Mouse (Mus musculus): ENCODE results near the gene Grik4. TPM values are rescaled to one million over a fixed set of nuclear protein-coding genes. Genes with fewer than 3 reads are reported as not detected.

Grik4 gene
- polyA plus RNA-seq, 1 experiment: not detected

DNA sequence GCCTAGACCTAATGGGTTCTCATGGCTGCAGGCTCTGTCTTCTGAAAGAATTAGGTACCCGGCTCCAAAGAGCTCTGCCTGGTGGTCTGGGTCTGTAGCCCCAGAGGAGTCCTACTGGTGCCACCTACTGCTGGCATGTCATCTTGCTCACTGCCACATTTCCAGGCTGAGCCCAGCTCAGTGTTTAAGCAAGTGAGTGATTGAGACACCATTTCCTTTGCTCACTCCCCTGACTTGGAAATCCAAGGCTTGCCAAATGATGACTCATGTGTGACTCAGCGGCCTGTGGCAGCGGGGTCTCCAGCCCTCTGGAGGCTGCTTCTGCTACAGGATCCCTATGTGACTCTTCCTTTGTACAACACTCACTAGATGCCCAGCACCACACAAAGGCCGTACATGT lies 72.6 kb downstream of the Grik4 start:
- H3K4me3 ChIP-seq (ENCODE audit: insufficient read depth, low read depth, low read length): no peak overlapping the region
- no peak for TF ChIP-seq CTCF (IDR thresholded peaks at IDR 0.05; ENCODE audit: insufficient read depth, low read depth, low read length)
- no peak for TF ChIP-seq POLR2A (IDR thresholded peaks at IDR 0.05; ENCODE audit: insufficient read depth, low read depth, low read length)
- 52% methylated on average over 4 of the region's 4 CpGs for whole genome bisulfite sequencing
- no peak overlapping the region for H3K27ac ChIP-seq (ENCODE audit: insufficient read depth, low read depth, low read length)
- H3K4me1 ChIP-seq (ENCODE audit: control insufficient read depth, insufficient read depth, low read length): peaks cover 11% of the 10 kb centered on the region

DNA sequence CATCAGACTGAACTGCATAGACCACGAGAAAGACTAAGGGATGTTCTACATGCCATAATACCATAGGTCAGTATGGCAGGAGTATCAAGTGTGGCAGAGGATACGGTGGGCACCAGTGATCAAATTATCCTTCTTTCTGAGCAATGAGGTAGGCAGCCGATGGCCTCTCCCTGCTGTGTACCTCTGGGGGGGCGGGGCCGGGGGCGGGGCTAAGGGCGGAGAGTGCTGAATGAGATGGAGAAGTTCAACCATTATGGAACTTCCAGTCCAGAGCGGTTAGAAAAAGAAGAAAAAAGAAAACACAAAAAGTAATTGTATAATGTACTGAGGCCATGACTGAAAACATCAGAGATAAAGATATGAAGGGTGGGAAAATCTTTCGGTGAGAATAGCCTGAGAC lies 74.0 kb downstream of the Grik4 start:
- no peak overlapping the region for H3K27ac ChIP-seq (ENCODE audit: insufficient read depth, low read depth, low read length)
- TF ChIP-seq CTCF (IDR thresholded peaks at IDR 0.05; ENCODE audit: insufficient read depth, low read depth, low read length) (no peak), POLR2A (IDR thresholded peaks at IDR 0.05; ENCODE audit: insufficient read depth, low read depth, low read length) (no peak)
- WGBS: 60% methylated on average over 9 of the region's 9 CpGs
- no peak overlapping the region for H3K4me3 ChIP-seq (ENCODE audit: insufficient read depth, low read depth, low read length)
- peaks cover 14% of the 10 kb centered on the region for H3K4me1 ChIP-seq (ENCODE audit: control insufficient read depth, insufficient read depth, low read length)

DNA sequence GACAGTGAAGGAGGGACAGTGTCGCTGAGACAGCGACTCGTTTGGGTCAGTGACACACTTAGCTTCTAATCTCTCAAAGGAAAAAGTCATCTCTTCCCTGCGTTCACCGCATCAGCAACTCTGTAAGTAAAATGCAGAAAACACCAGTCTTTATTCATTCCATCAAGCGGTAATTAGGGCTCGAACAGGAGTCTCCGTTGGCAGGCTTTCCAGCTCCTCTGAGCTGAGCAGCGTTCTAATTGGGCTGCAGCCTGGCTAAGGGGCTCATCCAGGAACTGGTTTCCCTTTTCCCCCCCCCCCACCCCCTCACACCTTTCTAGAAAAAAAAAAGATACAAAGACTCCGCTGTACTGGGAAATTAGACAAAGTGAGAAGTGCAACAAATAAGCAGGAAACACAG lies 75.8 kb downstream of the Grik4 start:
- Histone ChIP-seq H3K4me1 (ENCODE audit: control insufficient read depth, insufficient read depth, low read length) (peaks cover 16% of the 10 kb centered on the region), H3K27ac (ENCODE audit: insufficient read depth, low read depth, low read length) (no peak overlapping the region), H3K4me3 (ENCODE audit: insufficient read depth, low read depth, low read length) (no peak overlapping the region)
- WGBS: 22% methylated on average over 10 of the region's 10 CpGs
- TF ChIP-seq POLR2A (IDR thresholded peaks at IDR 0.05; ENCODE audit: insufficient read depth, low read depth, low read length): no peak
- no peak for TF ChIP-seq CTCF (IDR thresholded peaks at IDR 0.05; ENCODE audit: insufficient read depth, low read depth, low read length)

- Histone ChIP-seq H3K4me3 (ENCODE audit: insufficient read depth, low read depth, low read length) (no peak overlapping the region), H3K4me1 (ENCODE audit: control insufficient read depth, insufficient read depth, low read length) (peaks cover 14% of the 10 kb centered on the region), H3K27ac (ENCODE audit: insufficient read depth, low read depth, low read length) (no peak overlapping the region)
- no peak for TF ChIP-seq CTCF (IDR thresholded peaks at IDR 0.05; ENCODE audit: insufficient read depth, low read depth, low read length)
- no peak for TF ChIP-seq POLR2A (IDR thresholded peaks at IDR 0.05; ENCODE audit: insufficient read depth, low read depth, low read length)
- 97% methylated on average over 4 of the region's 4 CpGs for WGBS
Observed at GRCm38 (mm10) chr9:42866650-42867049, 77.6 kb downstream of the Grik4 start.

DNA sequence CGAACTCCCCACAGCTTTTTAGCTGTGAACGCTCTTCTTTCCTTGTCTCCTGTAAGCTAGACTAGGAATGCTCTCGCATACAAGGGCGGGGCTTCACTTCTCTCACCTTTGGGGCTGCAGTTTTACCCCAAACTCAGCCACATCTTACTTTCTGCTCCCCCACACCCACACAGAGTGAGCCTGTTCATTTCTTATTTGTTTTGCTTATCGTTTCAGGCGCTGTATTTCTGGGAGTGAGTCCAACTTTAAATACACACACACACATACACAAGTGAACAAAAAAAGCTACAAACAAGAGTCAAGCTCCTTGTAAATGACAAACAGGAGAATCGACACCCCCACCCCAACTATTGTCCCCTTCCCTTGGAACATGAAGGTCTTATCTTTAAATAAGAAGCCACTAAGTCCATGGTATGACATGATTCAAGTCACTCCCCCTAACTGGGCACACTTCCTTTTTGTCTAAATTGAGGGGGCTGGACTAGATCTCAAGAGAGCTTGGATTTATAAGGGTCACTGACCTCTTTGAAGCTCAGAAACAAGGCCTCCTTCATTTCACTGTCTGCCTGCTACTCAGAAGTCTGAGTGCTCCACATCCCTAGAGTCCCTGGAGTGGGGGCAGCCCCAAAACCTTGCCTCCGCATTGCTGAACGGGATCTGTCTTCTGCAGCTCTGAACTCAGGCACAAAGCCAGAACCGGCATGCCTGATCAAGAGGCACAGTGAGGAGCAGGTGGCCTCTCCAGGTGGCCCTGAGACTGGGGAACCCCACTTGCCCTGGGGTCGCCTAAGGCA lies 79.1 kb downstream of the Grik4 start:
- H3K4me1 ChIP-seq (ENCODE audit: control insufficient read depth, insufficient read depth, low read length): peaks cover 12% of the 10 kb centered on the region
- TF ChIP-seq CTCF (IDR thresholded peaks at IDR 0.05; ENCODE audit: insufficient read depth, low read depth, low read length): no peak
- no peak for TF ChIP-seq POLR2A (IDR thresholded peaks at IDR 0.05; ENCODE audit: insufficient read depth, low read depth, low read length)
- no peak overlapping the region for H3K27ac ChIP-seq (ENCODE audit: insufficient read depth, low read depth, low read length)
- H3K4me3 ChIP-seq (ENCODE audit: insufficient read depth, low read depth, low read length): no peak overlapping the region
- 59% methylated on average over 11 of the region's 11 CpGs for WGBS

DNA sequence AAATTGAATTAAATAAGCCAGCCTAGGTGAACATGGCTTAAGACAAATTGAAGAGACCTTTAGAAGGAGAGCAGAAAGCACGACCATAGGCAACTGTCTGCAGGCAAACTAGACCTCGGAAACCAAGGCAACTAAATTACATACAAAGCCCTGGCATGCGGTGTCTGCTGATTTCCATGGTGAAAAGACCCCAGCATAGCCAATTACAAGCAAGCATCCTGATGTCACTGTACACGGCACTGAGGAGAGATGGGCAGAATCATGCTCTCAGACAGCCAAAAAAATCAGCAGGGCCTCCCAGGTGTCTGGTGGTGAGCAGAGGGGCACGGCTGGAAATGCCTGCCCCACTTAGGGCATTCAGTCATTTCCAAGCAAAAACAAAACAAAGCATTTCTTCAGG lies 80.9 kb downstream of the Grik4 start:
- Histone ChIP-seq H3K4me1 (ENCODE audit: control insufficient read depth, insufficient read depth, low read length) (peaks cover 6% of the 10 kb centered on the region), H3K27ac (ENCODE audit: insufficient read depth, low read depth, low read length) (no peak overlapping the region), H3K4me3 (ENCODE audit: insufficient read depth, low read depth, low read length) (no peak overlapping the region)
- no peak for TF ChIP-seq CTCF (IDR thresholded peaks at IDR 0.05; ENCODE audit: insufficient read depth, low read depth, low read length)
- no peak for TF ChIP-seq POLR2A (IDR thresholded peaks at IDR 0.05; ENCODE audit: insufficient read depth, low read depth, low read length)
- WGBS: 62% methylated on average over 5 of the region's 5 CpGs

GRCm38 (mm10) chr9:42861711-42862110 lies 82.6 kb downstream of the Grik4 start:
- Histone ChIP-seq H3K27ac (ENCODE audit: insufficient read depth, low read depth, low read length) (no peak overlapping the region), H3K4me3 (ENCODE audit: insufficient read depth, low read depth, low read length) (no peak overlapping the region), H3K4me1 (ENCODE audit: control insufficient read depth, insufficient read depth, low read length) (peaks cover 6% of the 10 kb centered on the region)
- TF ChIP-seq CTCF (IDR thresholded peaks at IDR 0.05; ENCODE audit: insufficient read depth, low read depth, low read length) (no peak), POLR2A (IDR thresholded peaks at IDR 0.05; ENCODE audit: insufficient read depth, low read depth, low read length) (no peak)
- WGBS: 87% methylated on average over 6 of the region's 6 CpGs

DNA sequence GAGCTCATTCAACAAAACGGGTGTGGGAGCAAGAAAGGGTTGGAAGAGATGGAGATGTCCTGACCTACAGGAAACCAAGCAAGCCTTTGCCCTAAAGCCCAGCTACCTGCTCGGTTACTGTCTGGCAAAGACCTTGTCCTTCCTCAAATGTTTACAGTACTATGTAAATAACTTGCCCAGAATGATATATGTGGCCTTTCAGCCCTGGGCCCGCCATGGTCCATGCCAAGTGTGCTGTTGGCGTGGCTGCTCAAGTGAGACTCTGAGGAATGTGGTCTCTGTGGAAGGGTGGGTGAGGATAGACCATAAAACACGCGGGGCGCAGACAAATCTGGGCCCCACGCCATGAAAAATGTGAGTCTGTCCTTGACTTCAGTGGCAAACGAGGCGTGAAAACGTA lies 83.1 kb downstream of the Grik4 start:
- TF ChIP-seq CTCF (IDR thresholded peaks at IDR 0.05; ENCODE audit: insufficient read depth, low read depth, low read length) (no peak), POLR2A (IDR thresholded peaks at IDR 0.05; ENCODE audit: insufficient read depth, low read depth, low read length) (no peak)
- Histone ChIP-seq H3K27ac (ENCODE audit: insufficient read depth, low read depth, low read length) (no peak overlapping the region), H3K4me3 (ENCODE audit: insufficient read depth, low read depth, low read length) (no peak overlapping the region), H3K4me1 (ENCODE audit: control insufficient read depth, insufficient read depth, low read length) (peaks cover 6% of the 10 kb centered on the region)
- 94% methylated on average over 11 of the region's 11 CpGs for WGBS

- 88% methylated on average over 10 of the region's 10 CpGs for WGBS
- Histone ChIP-seq H3K4me1 (ENCODE audit: control insufficient read depth, insufficient read depth, low read length) (0 out of 2 replicates have a peak, but pooled peaks cover 3% of the 10 kb centered on the region), H3K27ac (ENCODE audit: insufficient read depth, low read depth, low read length) (no peak overlapping the region), H3K4me3 (ENCODE audit: insufficient read depth, low read depth, low read length) (no peak overlapping the region)
- TF ChIP-seq POLR2A (IDR thresholded peaks at IDR 0.05; ENCODE audit: insufficient read depth, low read depth, low read length) (no peak), CTCF (IDR thresholded peaks at IDR 0.05; ENCODE audit: insufficient read depth, low read depth, low read length) (no peak)
Observed at GRCm38 (mm10) chr9:42859959-42860794, 84.1 kb downstream of the Grik4 start.

Measured in olfactory bulb, adult 2 months (tissue).